Mouse (Mus musculus) lung, adult 18-20 months (tissue): Measurements from ENCODE around the gene Krt33a.
A peak's percentile ranks its signal among the peaks of the same experiment; 100 is the strongest.

Source experiments
- DNase-seq, 2 experiments: peaks; one replicate each; pipeline ENCODE4 v3.0.0; 2022; ENCODE audit warnings: mixed read lengths in 2 of 2

The Krt33a gene

GRCm38 (mm10) chr11:100016112-100016511 is at the start of gene Krt33a:
TSS of gene Krt33a (minus strand) at chr11:100016212.
- no peak for DNase-seq

- DNase-seq = no peak
Observed at GRCm38 (mm10) chr11:100058875-100059274, 42.9 kb upstream of the Krt33a start.

- DNase-seq = peak; percentile 8 to 34
Observed at GRCm38 (mm10) chr11:100055686-100056655, 40.0 kb upstream of the Krt33a start.

GRCm38 (mm10) chr11:100050451-100050850 is 34.4 kb upstream of the Krt33a start, which contains the start of gene Krt31:
TSS of gene Krt31 (minus strand) at chr11:100050551.
- no peak for DNase-seq

- DNase-seq = no peak
Observed at GRCm38 (mm10) chr11:100047193-100047592, 31.2 kb upstream of the Krt33a start.

- DNase-seq = no peak
Observed at GRCm38 (mm10) chr11:100046303-100046866, 30.4 kb upstream of the Krt33a start.

GRCm38 (mm10) chr11:100041454-100041853 is 25.4 kb upstream of the Krt33a start, which contains the start of gene Krt34:
TSS of gene Krt34 (minus strand) at chr11:100041554.
- DNase-seq = no peak

GRCm38 (mm10) chr11:100029768-100030167 is 13.8 kb upstream of the Krt33a start, which contains the start of gene Krt33b:
TSS of gene Krt33b (minus strand) at chr11:100029868.
- no peak for DNase-seq

GRCm38 (mm10) chr11:100021438-100021837 is 5.4 kb upstream of the Krt33a start:
- no peak for DNase-seq

GRCm38 (mm10) chr11:100019466-100019865 is 3.5 kb upstream of the Krt33a start:
- DNase-seq = no peak

- peak in 1 of 2 experiments; percentile 30 for DNase-seq
Observed at GRCm38 (mm10) chr11:100013691-100014171, 2.3 kb downstream of the Krt33a start.

GRCm38 (mm10) chr11:100010682-100011081 is 5.3 kb downstream of the Krt33a start:
- no peak for DNase-seq

- no peak for DNase-seq
Observed at GRCm38 (mm10) chr11:100008336-100008735, 7.7 kb downstream of the Krt33a start.

GRCm38 (mm10) chr11:100006624-100007023 is 9.4 kb downstream of the Krt33a start:
- DNase-seq = no peak

- peak in 1 of 2 experiments; percentile 40 for DNase-seq
Observed at GRCm38 (mm10) chr11:100005905-100006304, 10.1 kb downstream of the Krt33a start.

GRCm38 (mm10) chr11:100004846-100005245 is 11.2 kb downstream of the Krt33a start:
- DNase-seq = peak; percentile 32 to 66

- DNase-seq = no peak
Observed at GRCm38 (mm10) chr11:99999091-99999490, 16.9 kb downstream of the Krt33a start.

- peak in 1 of 2 experiments; percentile 36 for DNase-seq
Observed at GRCm38 (mm10) chr11:99994384-99994661, 21.7 kb downstream of the Krt33a start.

GRCm38 (mm10) chr11:99993620-99994383 is 22.2 kb downstream of the Krt33a start, which contains the start of gene Krtap17-1:
TSS of gene Krtap17-1 (minus strand) at chr11:99993994.
- DNase-seq = peak; percentile 17 to 56

GRCm38 (mm10) chr11:99990571-99990970 is 25.4 kb downstream of the Krt33a start:
- no peak for DNase-seq

- DNase-seq = no peak
Observed at GRCm38 (mm10) chr11:99989881-99990405, 26.1 kb downstream of the Krt33a start.

GRCm38 (mm10) chr11:99988530-99988929 is 27.5 kb downstream of the Krt33a start:
- DNase-seq = no peak
